Mouse (Mus musculus): ENCODE data around the gene Cux2.

GRCm38 (mm10) chr5:122093734-122094133 lies 43.8 kb upstream of the Cux2 start:
- TF ChIP-seq CHD2 (IDR thresholded peaks at IDR 0.05; ENCODE audit: low read length) (no peak), MXI1 (IDR thresholded peaks at IDR 0.05; ENCODE audit: low read depth, low read length) (no peak), POLR2A (IDR thresholded peaks at IDR 0.05; ENCODE audit: control insufficient read depth in 1 of 2, insufficient read depth in 1 of 2, low read depth in 1 of 2, low read length in 2 of 2, poor library complexity in 1 of 2) (no peak), POLR2AphosphoS5 (IDR thresholded peaks at IDR 0.05; ENCODE audit: borderline replicate concordance, low read depth, low read length) (no peak), TAL1 (IDR thresholded peaks at IDR 0.05; ENCODE audit: low read length) (no peak), ZNF384 (IDR thresholded peaks at IDR 0.05; ENCODE audit: low read depth, low read length) (no peak), CTCF (IDR thresholded peaks at IDR 0.05 in 2 of 3, conservative IDR thresholded peaks at IDR 0.05 in 1 of 3; ENCODE audit: control insufficient read depth in 1 of 3, insufficient read depth in 1 of 3, low read depth in 2 of 3, low read length in 3 of 3, poor library complexity in 1 of 3, severe bottlenecking in 1 of 3) (no peak), TCF12 (IDR thresholded peaks at IDR 0.05; ENCODE audit: low read depth, low read length) (no peak)
